Mouse (Mus musculus): Measurements from ENCODE around the gene Dennd4a.

GRCm38 (mm10) chr9:64938535-64938934, 127.4 kb downstream of the Dennd4a start:
- TF ChIP-seq CTCF (IDR thresholded peaks at IDR 0.05; ENCODE audit: borderline replicate concordance, insufficient read depth, low read depth, low read length), result no peak
- TF ChIP-seq POLR2A (IDR thresholded peaks at IDR 0.05; ENCODE audit: borderline replicate concordance, insufficient read depth, low read length), result no peak

Measured in cerebellum, adult 2 months (tissue).